Mouse (Mus musculus) embryonic facial prominence, embryonic 15.5 days (tissue): Measurements from ENCODE around the gene Slc39a11. TPM values are rescaled to one million over a fixed set of nuclear protein-coding genes. Genes with fewer than 3 reads are reported as not detected.

Source experiments
- ATAC-seq: fragments of 200-750 bp; cut with Nextera tagmentation; 2 replicates; pipeline ENCODE4 v1.8.0; 2017; ENCODE audit warnings: low read depth, moderate TSS enrichment; ENCODE audit not compliant: insufficient number of reproducible peaks, low FRiP score, low TSS enrichment
- H3K27ac ChIP-seq: fragments of 300-500 bp; sonication (generic); replicated peaks from 2 replicates; pipeline ENCODE4 v1.5.1; 2015; ENCODE audit warnings: mild to moderate bottlenecking, inconsistent platforms
- H3K27me3 ChIP-seq: fragments of 300-500 bp; sonication (generic); 2 replicates; pipeline ENCODE4 v1.6.1; 2015; ENCODE audit warnings: inconsistent platforms
- H3K36me3 ChIP-seq: fragments of 300-500 bp; sonication (generic); 2 replicates; pipeline ENCODE4 v1.6.1; 2015; ENCODE audit warnings: mild to moderate bottlenecking, inconsistent platforms
- H3K4me1 ChIP-seq: fragments of 300-500 bp; sonication (generic); 2 replicates; pipeline ENCODE4 v1.6.1; 2015; ENCODE audit warnings: inconsistent platforms
- H3K4me2 ChIP-seq: fragments of 300-500 bp; sonication (generic); replicated peaks from 2 replicates; pipeline ENCODE4 v1.6.1; 2015; ENCODE audit warnings: mild to moderate bottlenecking, inconsistent platforms
- H3K4me3 ChIP-seq: fragments of 300-500 bp; sonication (generic); replicated peaks from 2 replicates; pipeline ENCODE4 v1.5.1; 2015; ENCODE audit warnings: mild to moderate bottlenecking, inconsistent platforms
- H3K9ac ChIP-seq: fragments of 300-500 bp; sonication (generic); 2 replicates; pipeline ENCODE4 v1.6.1; 2015; ENCODE audit warnings: inconsistent platforms
- H3K9me3 ChIP-seq: fragments of 300-500 bp; sonication (generic); replicated peaks from 2 replicates; pipeline ENCODE4 v1.6.1; 2016; ENCODE audit warnings: inconsistent platforms
- WGBS: fragments of 180-500 bp; shearing (Covaris S2); methylation state at CpG from one replicate; pipeline ENCODE4 v1.1.7; 2015; 5-methylcytosine and 5-hydroxymethylcytosine counted together
- polyA plus RNA-seq: library from polyadenylated mRNA; unstranded; fragments of >200 nt; fragmentation: Nextera tagmentation; extraction: Ambion mirVana; gene quantifications from 2 replicates; pipeline ENCODE4 v1.2.1, GENCODE M21; 2015

Gene Slc39a11
- polyA plus RNA-seq, 1 experiment from 2014 or later: 27.0 TPM

- Histone ChIP-seq H3K9ac (no peak overlapping the region), H3K4me3 (no peak overlapping the region), H3K4me1 (no peaks in the 10 kb centered on the region; the same call in 1 of the 2 replicates), H3K9me3 (no peaks in the 10 kb centered on the region), H3K4me2 (no peak overlapping the region), H3K27me3 (no peaks in the 10 kb centered on the region), H3K36me3 (no peaks in the 10 kb centered on the region), H3K27ac (no peak overlapping the region)
- WGBS: 90% methylated on average over 7 of the region's 7 CpGs
- ATAC-seq: no peak
These were observed 227.3 kb downstream of the Slc39a11 start for GRCm38 (mm10) chr11:113422598-113422997.

GRCm38 (mm10) chr11:113418921-113419655 lies 230.8 kb downstream of the Slc39a11 start:
- no peaks in the 10 kb centered on the region for H3K27me3 ChIP-seq
- H3K4me2 ChIP-seq: no peak overlapping the region
- H3K4me1 ChIP-seq: no peaks in the 10 kb centered on the region
- H3K27ac ChIP-seq: no peak overlapping the region
- no peaks in the 10 kb centered on the region for H3K36me3 ChIP-seq
- WGBS: 66% methylated on average over 15 of the region's 15 CpGs
- H3K4me3 ChIP-seq: no peak overlapping the region
- H3K9ac ChIP-seq: no peak overlapping the region
- no peak for ATAC-seq
- H3K9me3 ChIP-seq: no peaks in the 10 kb centered on the region

GRCm38 (mm10) chr11:113417948-113418347 lies 231.9 kb downstream of the Slc39a11 start:
- Histone ChIP-seq H3K9ac (no peak overlapping the region), H3K27ac (no peak overlapping the region), H3K4me3 (no peak overlapping the region), H3K27me3 (no peaks in the 10 kb centered on the region), H3K36me3 (no peaks in the 10 kb centered on the region), H3K9me3 (no peaks in the 10 kb centered on the region), H3K4me1 (no peaks in the 10 kb centered on the region), H3K4me2 (no peak overlapping the region)
- WGBS: 83% methylated on average over 4 of the region's 4 CpGs
- no peak for ATAC-seq

- ATAC-seq: no peak
- 87% methylated on average over 4 of the region's 4 CpGs for WGBS
These were observed 237.3 kb downstream of the Slc39a11 start for GRCm38 (mm10) chr11:113412545-113412944.

GRCm38 (mm10) chr11:113411798-113412197 lies 238.1 kb downstream of the Slc39a11 start:
- no peaks in the 10 kb centered on the region for H3K36me3 ChIP-seq
- H3K27ac ChIP-seq: no peak overlapping the region
- no peak overlapping the region for H3K4me3 ChIP-seq
- no peak for ATAC-seq
- no peaks in the 10 kb centered on the region for H3K27me3 ChIP-seq
- H3K4me1 ChIP-seq: no peaks in the 10 kb centered on the region
- 56% methylated on average over 10 of the region's 10 CpGs for WGBS
- no peak overlapping the region for H3K4me2 ChIP-seq
- no peak overlapping the region for H3K9ac ChIP-seq
- no peaks in the 10 kb centered on the region for H3K9me3 ChIP-seq

More at GRCm38 (mm10) chr11:113412545-113412944, 237.3 kb downstream of the Slc39a11 start:
- Histone ChIP-seq H3K36me3 (no peaks in the 10 kb centered on the region), H3K4me1 (no peaks in the 10 kb centered on the region), H3K27ac (no peak overlapping the region), H3K4me3 (no peak overlapping the region), H3K27me3 (no peaks in the 10 kb centered on the region), H3K9ac (no peak overlapping the region), H3K4me2 (no peak overlapping the region), H3K9me3 (no peaks in the 10 kb centered on the region)

GRCm38 (mm10) chr11:113409121-113409520 lies 240.8 kb downstream of the Slc39a11 start:
- H3K9ac ChIP-seq: no peak overlapping the region
- WGBS: 89% methylated on average over 9 of the region's 9 CpGs
- H3K4me3 ChIP-seq: no peak overlapping the region

GRCm38 (mm10) chr11:113407474-113407873 lies 242.4 kb downstream of the Slc39a11 start:
- no peak overlapping the region for H3K27ac ChIP-seq
- no peaks in the 10 kb centered on the region for H3K9me3 ChIP-seq
- H3K36me3 ChIP-seq: no peaks in the 10 kb centered on the region
- no peaks in the 10 kb centered on the region for H3K4me1 ChIP-seq
- WGBS: 95% methylated on average over 4 of the region's 4 CpGs
- no peak overlapping the region for H3K4me3 ChIP-seq
- no peaks in the 10 kb centered on the region for H3K27me3 ChIP-seq
- no peak overlapping the region for H3K4me2 ChIP-seq
- H3K9ac ChIP-seq: no peak overlapping the region
- ATAC-seq: no peak

More at GRCm38 (mm10) chr11:113409121-113409520, 240.8 kb downstream of the Slc39a11 start:
- Histone ChIP-seq H3K4me2 (no peak overlapping the region), H3K4me1 (no peaks in the 10 kb centered on the region), H3K9me3 (no peaks in the 10 kb centered on the region), H3K27ac (no peak overlapping the region), H3K27me3 (no peaks in the 10 kb centered on the region), H3K36me3 (no peaks in the 10 kb centered on the region)
- ATAC-seq: no peak

GRCm38 (mm10) chr11:113400868-113401267 lies 249.0 kb downstream of the Slc39a11 start:
- WGBS: 88% methylated on average over 4 of the region's 4 CpGs
- no peak for ATAC-seq

GRCm38 (mm10) chr11:113399601-113400000 lies 250.3 kb downstream of the Slc39a11 start:
- WGBS: 75% methylated on average over 11 of the region's 11 CpGs
- Histone ChIP-seq H3K4me3 (no peak overlapping the region), H3K27me3 (no peaks in the 10 kb centered on the region), H3K4me2 (no peak overlapping the region), H3K36me3 (no peaks in the 10 kb centered on the region), H3K9ac (no peak overlapping the region), H3K4me1 (no peaks in the 10 kb centered on the region), H3K27ac (no peak overlapping the region), H3K9me3 (0 out of 2 replicates have a peak, but pooled peaks cover 6% of the 10 kb centered on the region)
- no peak for ATAC-seq

More at GRCm38 (mm10) chr11:113400868-113401267, 249.0 kb downstream of the Slc39a11 start:
- H3K36me3 ChIP-seq: no peaks in the 10 kb centered on the region
- H3K4me2 ChIP-seq: no peak overlapping the region
- H3K9me3 ChIP-seq: 0 out of 2 replicates have a peak, but pooled peaks cover 6% of the 10 kb centered on the region
- H3K4me1 ChIP-seq: no peaks in the 10 kb centered on the region
- H3K4me3 ChIP-seq: no peak overlapping the region
- H3K27me3 ChIP-seq: no peaks in the 10 kb centered on the region
- H3K27ac ChIP-seq: no peak overlapping the region
- H3K9ac ChIP-seq: no peak overlapping the region

- Histone ChIP-seq H3K4me3 (no peak overlapping the region), H3K9ac (no peak overlapping the region), H3K27ac (no peak overlapping the region), H3K9me3 (0 out of 2 replicates have a peak, but pooled peaks cover 6% of the 10 kb centered on the region), H3K36me3 (no peaks in the 10 kb centered on the region), H3K27me3 (no peaks in the 10 kb centered on the region), H3K4me1 (0 out of 2 replicates have a peak, but pooled peaks cover 3% of the 10 kb centered on the region), H3K4me2 (no peak overlapping the region)
- 79% methylated on average over 1 of the region's 1 CpGs for WGBS
- ATAC-seq: no peak
These were observed 252.5 kb downstream of the Slc39a11 start for GRCm38 (mm10) chr11:113397394-113397793.

GRCm38 (mm10) chr11:113393366-113394150 lies 256.3 kb downstream of the Slc39a11 start:
- Histone ChIP-seq H3K27me3 (no peaks in the 10 kb centered on the region), H3K4me1 (0 out of 2 replicates have a peak, but pooled peaks cover 11% of the 10 kb centered on the region), H3K4me3 (no peak overlapping the region), H3K4me2 (no peak overlapping the region), H3K36me3 (no peaks in the 10 kb centered on the region), H3K9me3 (0 out of 2 replicates have a peak, but pooled peaks cover 6% of the 10 kb centered on the region), H3K9ac (no peak overlapping the region), H3K27ac (no peak overlapping the region)
- 79% methylated on average over 23 of the region's 23 CpGs for WGBS
- ATAC-seq: no peak; the same call in 1 of the 2 replicates
